Mouse (Mus musculus) stomach, postnatal 0 days (tissue): ENCODE data around the gene Ano2. TPM values are rescaled to one million over a fixed set of nuclear protein-coding genes. Genes with fewer than 3 reads are reported as not detected.

ENCODE experiments used
- ATAC-seq: fragments of 200-750 bp; cut with Nextera tagmentation; 2 replicates; pipeline ENCODE4 v1.8.0; 2017; ENCODE audit not compliant: low FRiP score, low TSS enrichment
- DNase-seq: peaks from one replicate; pipeline ENCODE4 v3.0.0-alpha.2; 2016; ENCODE audit warnings: low spot score
- H3K27ac ChIP-seq: fragments of 300-500 bp; sonication (generic); replicated peaks from 2 replicates; pipeline ENCODE4 v1.5.1; 2014; ENCODE audit warnings: mild to moderate bottlenecking, control low read depth
- H3K27me3 ChIP-seq: fragments of 300-500 bp; sonication (generic); 2 replicates; pipeline ENCODE4 v1.6.1; 2014; ENCODE audit warnings: low read length; ENCODE audit not compliant: control insufficient read depth, insufficient read depth
- H3K36me3 ChIP-seq: fragments of 300-500 bp; sonication (generic); 2 replicates; pipeline ENCODE4 v1.6.1; 2014; ENCODE audit warnings: low read length, mixed read lengths; ENCODE audit not compliant: control insufficient read depth, insufficient read depth
- H3K4me1 ChIP-seq: fragments of 300-500 bp; sonication (generic); replicated peaks from 2 replicates; pipeline ENCODE4 v1.6.1; 2014; ENCODE audit warnings: antibody characterized with exemption; ENCODE audit not compliant: control insufficient read depth, insufficient read depth
- H3K4me2 ChIP-seq: fragments of 300-500 bp; sonication (generic); replicated peaks from 2 replicates; pipeline ENCODE4 v1.6.1; 2014; ENCODE audit warnings: low read depth, mild to moderate bottlenecking, control low read depth, moderate library complexity
- H3K4me3 ChIP-seq: fragments of 300-500 bp; sonication (generic); 2 replicates; pipeline ENCODE4 v1.5.1; 2014; ENCODE audit warnings: low read depth, low read length, control low read depth
- H3K9ac ChIP-seq: fragments of 300-500 bp; sonication (generic); 2 replicates; pipeline ENCODE4 v1.6.1; 2014; ENCODE audit warnings: mild to moderate bottlenecking, low read length, control low read depth, mixed read lengths
- H3K9me3 ChIP-seq: fragments of 300-500 bp; sonication (generic); 2 replicates; pipeline ENCODE4 v1.6.1; 2016; ENCODE audit warnings: low read length; ENCODE audit not compliant: control insufficient read depth
- CTCF ChIP-seq: IDR thresholded peaks from 2 replicates; pipeline ENCODE4 v1.5.1; 2016; ENCODE audit warnings: antibody characterized with exemption, low read depth, mild to moderate bottlenecking, moderate library complexity
- EP300 ChIP-seq: optimal IDR thresholded peaks from 2 replicates; pipeline ENCODE3; 2016; ENCODE audit warnings: antibody characterized with exemption
- WGBS: fragments of 180-500 bp; shearing (Covaris S2); extraction: QIAGEN DNeasy Blood & Tissue Kit; methylation state at CpG from one replicate; pipeline ENCODE4 v1.1.7; 2014; 5-methylcytosine and 5-hydroxymethylcytosine counted together
- polyA plus RNA-seq: library from polyadenylated mRNA; unstranded; fragments of >200 nt; fragmentation: Nextera tagmentation; extraction: Ambion mirVana; gene quantifications from 2 replicates; pipeline ENCODE4 v1.2.1, GENCODE M21; 2015

The Ano2 gene
- polyA plus RNA-seq, 1 experiment from 2014 or later = 0.17 TPM

DNA sequence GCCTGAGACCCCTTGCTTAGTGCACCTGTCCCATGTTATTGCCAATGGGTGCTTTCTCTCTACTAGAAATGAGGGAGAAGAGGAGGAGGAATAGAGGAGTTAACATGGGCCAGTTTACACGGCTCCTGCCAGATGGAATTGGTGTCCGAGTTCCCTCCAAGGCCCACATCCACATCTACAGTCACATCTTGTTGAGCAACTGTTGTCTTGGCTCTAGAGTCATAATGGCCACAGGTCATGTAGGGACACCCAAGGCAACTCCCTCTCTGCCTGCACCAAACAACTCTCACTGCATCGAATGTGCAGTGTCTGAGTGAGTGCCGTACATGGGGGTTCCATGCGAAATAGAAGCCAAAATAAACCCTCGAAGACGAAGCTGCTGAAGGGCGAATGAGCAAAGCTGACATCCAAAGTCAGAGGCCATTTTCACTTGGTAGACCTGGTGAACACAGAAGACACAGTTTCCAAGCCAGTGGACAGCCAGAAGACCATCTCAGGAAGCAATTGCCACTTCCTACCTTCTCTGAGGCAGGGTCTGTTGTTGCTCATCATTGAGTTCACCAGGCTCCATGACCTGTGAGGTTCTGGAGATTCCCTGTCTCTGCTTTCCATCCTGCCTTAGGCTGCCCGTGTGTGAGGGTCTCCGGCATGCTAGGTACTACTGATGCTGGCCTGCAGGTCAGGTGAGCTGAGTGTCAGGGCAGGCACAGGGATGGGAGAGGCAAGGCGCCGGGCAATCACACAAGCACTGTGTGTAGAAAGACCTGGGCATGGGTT, 398.5 kb downstream of the Ano2 start:
- TF ChIP-seq EP300 = no peak
- TF ChIP-seq CTCF = no peak
- ATAC-seq = no peak
- DNase-seq = no peak
- Histone ChIP-seq H3K36me3 (no peaks in the 10 kb centered on the region), H3K27ac (no peak overlapping the region), H3K4me1 (no peaks in the 10 kb centered on the region), H3K27me3 (no peaks in the 10 kb centered on the region), H3K4me3 (no peak overlapping the region), H3K9me3 (no peaks in the 10 kb centered on the region), H3K9ac (no peak overlapping the region), H3K4me2 (no peak overlapping the region)
- 91% methylated on average over 12 of the region's 12 CpGs for WGBS

Other genes with a start within 250 kb of the Ano2 start
- gene Cd9, start 195.6 kb upstream of the Ano2 start, polyA plus RNA-seq = 487 and 500 TPM in 2 replicates
- gene Vwf, start 143.6 kb upstream of the Ano2 start, polyA plus RNA-seq = 7.8 and 9.5 TPM in 2 replicates